Mouse (Mus musculus) midbrain, postnatal 0 days (tissue): Measurements from ENCODE around the gene Fdx1l. TPM values are rescaled to one million over a fixed set of nuclear protein-coding genes. Genes with fewer than 3 reads are reported as not detected.

Source experiments
- ATAC-seq: fragments of 200-750 bp; cut with Nextera tagmentation; 2 replicates; pipeline ENCODE4 v1.8.0; 2017; ENCODE audit warnings: moderate number of reproducible peaks, mild to moderate bottlenecking, moderate TSS enrichment, moderate library complexity; ENCODE audit not compliant: low FRiP score
- DNase-seq: peaks from one replicate; pipeline ENCODE4 v3.0.0-alpha.2; 2015; ENCODE audit warnings: low spot score
- H3K27ac ChIP-seq: fragments of 300-500 bp; sonication (generic); 2 replicates; pipeline ENCODE4 v1.5.1; 2014; ENCODE audit warnings: low read depth, mild to moderate bottlenecking, low read length, mixed read lengths
- H3K27me3 ChIP-seq: fragments of 300-500 bp; sonication (generic); 2 replicates; pipeline ENCODE4 v1.6.1; 2014; ENCODE audit warnings: low read length, control low read depth, mixed read lengths; ENCODE audit not compliant: insufficient read depth
- H3K36me3 ChIP-seq: fragments of 300-500 bp; sonication (generic); 2 replicates; pipeline ENCODE4 v1.6.1; 2014; ENCODE audit warnings: low read length, control low read depth, mixed read lengths; ENCODE audit not compliant: insufficient read depth
- H3K4me1 ChIP-seq: fragments of 300-500 bp; sonication (generic); 2 replicates; pipeline ENCODE4 v1.6.1; 2014; ENCODE audit warnings: mild to moderate bottlenecking, control low read depth, antibody characterized with exemption, low read length, mixed read lengths; ENCODE audit not compliant: insufficient read depth
- H3K4me2 ChIP-seq: fragments of 300-500 bp; sonication (generic); 2 replicates; pipeline ENCODE4 v1.6.1; 2014; ENCODE audit warnings: low read depth, mild to moderate bottlenecking, low read length, mixed read lengths; ENCODE audit not compliant: poor library complexity, severe bottlenecking
- H3K4me3 ChIP-seq: fragments of 300-500 bp; sonication (generic); 2 replicates; pipeline ENCODE4 v1.5.1; 2014; ENCODE audit warnings: low read depth, mild to moderate bottlenecking, low read length, moderate library complexity
- H3K9ac ChIP-seq: fragments of 300-500 bp; sonication (generic); replicated peaks from 2 replicates; pipeline ENCODE4 v1.6.1; 2014; ENCODE audit warnings: mild to moderate bottlenecking, low read length, moderate library complexity, mixed read lengths; ENCODE audit not compliant: poor library complexity, severe bottlenecking
- H3K9me3 ChIP-seq: fragments of 300-500 bp; sonication (generic); 2 replicates; pipeline ENCODE4 v1.6.1; 2016; ENCODE audit warnings: low read length, control low read depth
- CTCF ChIP-seq: IDR thresholded peaks from 2 replicates; pipeline ENCODE4 v1.5.1; 2016; ENCODE audit warnings: antibody characterized with exemption, mild to moderate bottlenecking
- WGBS: fragments of 180-500 bp; shearing (Covaris S2); extraction: QIAGEN DNeasy Blood & Tissue Kit; methylation state at CpG from one replicate; pipeline ENCODE4 v1.1.7; 2014; 5-methylcytosine and 5-hydroxymethylcytosine counted together
- polyA plus RNA-seq: library from polyadenylated mRNA; unstranded; fragments of >200 nt; fragmentation: Nextera tagmentation; extraction: Ambion mirVana; gene quantifications from 2 replicates; pipeline ENCODE4 v1.2.1, GENCODE M21; 2015
- total RNA-seq: library from RNA; depleted of rRNA; stranded (reverse); fragments of >200 nt; gene quantifications from 2 replicates; pipeline ENCODE4 v1.2.3, GENCODE M21; 2014

Gene Fdx1l
- total and polyA plus RNA-seq, 2 experiments from 2014 or later, result 81.3 to 86.5 TPM

- Histone ChIP-seq H3K4me3 (no peak overlapping the region), H3K9ac (no peak overlapping the region), H3K36me3 (peaks cover 62% of the 10 kb centered on the region), H3K9me3 (no peaks in the 10 kb centered on the region), H3K27me3 (no peaks in the 10 kb centered on the region), H3K4me2 (no peak overlapping the region), H3K27ac (no peak overlapping the region), H3K4me1 (no peaks in the 10 kb centered on the region)
- no peak for TF ChIP-seq CTCF
- 88% methylated on average over 9 of the region's 9 CpGs for WGBS
- DNase-seq, result no peak
- no peak for ATAC-seq
These were observed 7.7 kb upstream of the Fdx1l start for GRCm38 (mm10) chr9:21081127-21081526.

- TF ChIP-seq CTCF, result no peak
- DNase-seq, result no peak
- ATAC-seq, result no peak
- Histone ChIP-seq H3K9ac (no peak overlapping the region), H3K27ac (no peak overlapping the region), H3K36me3 (peaks cover 50% of the 10 kb centered on the region), H3K9me3 (no peaks in the 10 kb centered on the region), H3K4me2 (no peak overlapping the region), H3K27me3 (no peaks in the 10 kb centered on the region), H3K4me1 (0 out of 2 replicates have a peak, but pooled peaks cover 6% of the 10 kb centered on the region), H3K4me3 (no peak overlapping the region)
- 88% methylated on average over 3 of the region's 3 CpGs for WGBS
These were observed 2.2 kb upstream of the Fdx1l start for GRCm38 (mm10) chr9:21075625-21076024.

GRCm38 (mm10) chr9:21074173-21074572 lies 759 bp upstream of the Fdx1l start:
- 0 out of 2 replicates have a peak, but pooled peaks cover 6% of the 10 kb centered on the region for H3K4me1 ChIP-seq
- 93% methylated on average over 1 of the region's 1 CpGs for WGBS
- no peaks in the 10 kb centered on the region for H3K9me3 ChIP-seq
- H3K27me3 ChIP-seq, result no peaks in the 10 kb centered on the region
- TF ChIP-seq CTCF, result no peak
- no peak overlapping the region for H3K4me3 ChIP-seq
- peaks cover 36% of the 10 kb centered on the region for H3K36me3 ChIP-seq
- ATAC-seq, result no peak
- no peak overlapping the region for H3K9ac ChIP-seq
- DNase-seq, result no peak
- H3K4me2 ChIP-seq, result no peak overlapping the region; the same call in 1 of the 2 replicates
- peak overlapping the region; percentile 78; the same call in 1 of the 2 replicates for H3K27ac ChIP-seq

DNA sequence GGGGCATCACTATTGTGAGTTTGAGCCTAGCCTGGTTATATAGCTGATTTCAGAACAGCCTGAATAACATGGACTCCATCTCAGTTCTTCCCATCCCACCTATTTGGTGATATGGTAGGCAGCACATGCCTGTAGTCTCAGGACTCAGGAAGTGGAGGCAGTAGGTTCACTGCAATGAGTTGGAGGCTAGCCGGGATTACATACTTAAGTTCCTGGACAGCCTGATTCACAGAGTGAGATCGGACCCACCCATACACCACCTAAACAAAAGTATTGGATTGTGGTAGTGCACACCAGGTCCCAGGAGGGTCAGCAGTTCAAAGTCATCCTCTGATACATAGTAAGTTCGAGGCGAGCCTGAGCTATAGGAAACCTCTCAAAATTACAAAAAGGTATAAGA lies 773 bp downstream of the Fdx1l start:
- Histone ChIP-seq H3K4me1 (0 out of 2 replicates have a peak, but pooled peaks cover 6% of the 10 kb centered on the region), H3K36me3 (peaks cover 27% of the 10 kb centered on the region), H3K27ac (peak overlapping the region; percentile 78; the same call in 1 of the 2 replicates), H3K27me3 (no peaks in the 10 kb centered on the region), H3K9me3 (no peaks in the 10 kb centered on the region), H3K4me3 (peak overlapping the region; percentile 90), H3K4me2 (peak overlapping the region; percentile 92), H3K9ac (peak overlapping the region; percentile 91)
- DNase-seq (no peak), ATAC-seq (peak; percentile 14)
- TF ChIP-seq CTCF, result no peak
- 14% methylated on average over 4 of the region's 4 CpGs for WGBS

GRCm38 (mm10) chr9:21067006-21067684 lies 6.3 kb downstream of the Fdx1l start, which contains the start of gene Zglp1:
Gene Zglp1 (minus strand): TSS chr9:21067093.
- Histone ChIP-seq H3K27me3 (no peaks in the 10 kb centered on the region), H3K9me3 (no peaks in the 10 kb centered on the region), H3K27ac (no peak within 1 kb of the TSS), H3K4me1 (0 out of 2 replicates have a peak, but pooled peaks cover under 1% of the 10 kb centered on the region), H3K4me2 (no peak within 1 kb of the TSS), H3K36me3 (peaks cover 31% of the 10 kb centered on the region), H3K4me3 (no peak within 1 kb of the TSS), H3K9ac (no peak within 1 kb of the TSS)
- DNase-seq, result no peak
- WGBS, result 92% methylated on average over 24 of the region's 27 CpGs
- ATAC-seq, result no peak
- no peak for TF ChIP-seq CTCF

GRCm38 (mm10) chr9:21062928-21063327 lies 10.5 kb downstream of the Fdx1l start:
- Histone ChIP-seq H3K4me2 (no peak overlapping the region), H3K4me3 (no peak overlapping the region), H3K9me3 (no peaks in the 10 kb centered on the region), H3K27me3 (no peaks in the 10 kb centered on the region), H3K4me1 (no peaks in the 10 kb centered on the region), H3K27ac (no peak overlapping the region), H3K9ac (no peak overlapping the region), H3K36me3 (peaks cover 32% of the 10 kb centered on the region)
- TF ChIP-seq CTCF, result no peak
- 89% methylated on average over 2 of the region's 2 CpGs for WGBS
- no peak for ATAC-seq
- DNase-seq, result no peak
